Mouse (Mus musculus) MEL (cell line): Measurements from ENCODE around the gene Pcsk5. TPM values are rescaled to one million over a fixed set of nuclear protein-coding genes. Genes with fewer than 3 reads are reported as not detected.

ENCODE experiments used
- DNase-seq: peaks from one replicate; pipeline ENCODE4 v3.0.0; 2011; ENCODE audit warnings: low read depth, low spot score
- H3K27ac ChIP-seq: 2 replicates; pipeline ENCODE4 v1.5.1; 2012; ENCODE audit warnings: low read depth, mild to moderate bottlenecking, control low read depth, low read length, moderate library complexity; ENCODE audit not compliant: control insufficient read depth
- H3K27me3 ChIP-seq, 2 experiments: fragments of 150-350 bp in 1 of 2; sonication (generic) in 1 of 2; 2 replicates each; pipeline ENCODE4 v1.6.1; 2012; ENCODE audit warnings: low read length in 2 of 2, mild to moderate bottlenecking in 2 of 2, improper control_type of control experiment in 1 of 2, moderate library complexity in 1 of 2; ENCODE audit not compliant: insufficient read depth in 2 of 2, control insufficient read depth in 1 of 2
- H3K36me3 ChIP-seq, 2 experiments: 2 replicates each; pipeline ENCODE4 v1.6.1; 2012 to 2014; ENCODE audit warnings: low read length in 2 of 2, improper control_type of control experiment in 1 of 2, inconsistent platforms in 1 of 2, mild to moderate bottlenecking in 1 of 2; ENCODE audit not compliant: insufficient read depth in 2 of 2, control insufficient read depth in 1 of 2
- H3K4me1 ChIP-seq, 2 experiments: fragments of 150-350 bp in 1 of 2; sonication (generic) in 1 of 2; 2 replicates each; pipeline ENCODE4 v1.6.1; 2012; ENCODE audit warnings: low read length in 2 of 2, improper control_type of control experiment in 1 of 2, mild to moderate bottlenecking in 1 of 2; ENCODE audit not compliant: insufficient read depth in 2 of 2, control insufficient read depth in 1 of 2
- H3K4me3 ChIP-seq, 2 experiments: fragments of 150-350 bp in 1 of 2; sonication (generic) in 1 of 2; 2 replicates each; pipeline ENCODE4 v1.5.1; 2012; ENCODE audit warnings: low read depth in 2 of 2, low read length in 2 of 2, mild to moderate bottlenecking in 2 of 2, moderate library complexity in 2 of 2, control low read depth in 1 of 2, improper control_type of control experiment in 1 of 2; ENCODE audit not compliant: control insufficient read depth in 1 of 2, insufficient read depth in 1 of 2
- H3K79me2 ChIP-seq: 2 replicates; pipeline ENCODE4 v1.6.1; 2012; ENCODE audit warnings: mild to moderate bottlenecking, low read length, moderate library complexity; ENCODE audit not compliant: control insufficient read depth, poor library complexity, insufficient read depth
- H3K9ac ChIP-seq: 2 replicates; pipeline ENCODE4 v1.6.1; 2012; ENCODE audit warnings: low read depth, mild to moderate bottlenecking, control low read depth, low read length, moderate library complexity; ENCODE audit not compliant: control insufficient read depth, poor library complexity, severe bottlenecking
- H3K9me3 ChIP-seq: fragments of 150-350 bp; sonication (generic); replicated peaks from 2 replicates; pipeline ENCODE4 v1.6.1; 2012; ENCODE audit warnings: mild to moderate bottlenecking, low read length, improper control_type of control experiment, moderate library complexity; ENCODE audit not compliant: insufficient read depth
- CHD2 ChIP-seq: IDR thresholded peaks from 2 replicates; pipeline ENCODE4 v1.6.1; 2011; ENCODE audit warnings: low read length, improper control_type of control experiment
- ELF1 ChIP-seq: IDR thresholded peaks from 2 replicates; pipeline ENCODE4 v1.6.1; 2014; ENCODE audit warnings: low read depth, mild to moderate bottlenecking, inconsistent platforms, low read length, improper control_type of control experiment, moderate library complexity
- MEF2A ChIP-seq: IDR thresholded peaks from 2 replicates; pipeline ENCODE4 v1.6.1; 2014; ENCODE audit warnings: low read depth, mild to moderate bottlenecking, inconsistent platforms, low read length, improper control_type of control experiment; ENCODE audit not compliant: poor library complexity, insufficient replicate concordance, severe bottlenecking; ENCODE audit errors: extremely low read depth
- MXI1 ChIP-seq: IDR thresholded peaks from 2 replicates; pipeline ENCODE4 v1.6.1; 2011; ENCODE audit warnings: mild to moderate bottlenecking, low read depth, low read length, improper control_type of control experiment
- MYC ChIP-seq: IDR thresholded peaks from 2 replicates; pipeline ENCODE4 v1.6.1; 2011; ENCODE audit warnings: low read depth, mild to moderate bottlenecking, low read length, improper control_type of control experiment, moderate library complexity
- NELFE ChIP-seq: IDR thresholded peaks from 2 replicates; pipeline ENCODE4 v1.6.1; 2011; ENCODE audit warnings: low read depth, low read length, improper control_type of control experiment
- NRF1 ChIP-seq: IDR thresholded peaks from 2 replicates; pipeline ENCODE4 v1.6.1; 2014; ENCODE audit warnings: low read depth, mild to moderate bottlenecking, inconsistent platforms, low read length, improper control_type of control experiment, moderate library complexity; ENCODE audit not compliant: poor library complexity, insufficient read depth, severe bottlenecking
- POLR2AphosphoS5 ChIP-seq: IDR thresholded peaks from 2 replicates; pipeline ENCODE4 v1.6.1; 2012; ENCODE audit warnings: low read depth, borderline replicate concordance, mild to moderate bottlenecking, inconsistent platforms, low read length, moderate library complexity, mixed read lengths
- SIN3A ChIP-seq: IDR thresholded peaks from 2 replicates; pipeline ENCODE4 v1.6.1; 2012; ENCODE audit warnings: low read length, improper control_type of control experiment, inconsistent platforms
- ZC3H11A ChIP-seq: IDR thresholded peaks from 2 replicates; pipeline ENCODE4 v1.6.1; 2012; ENCODE audit warnings: low read depth, mild to moderate bottlenecking, inconsistent platforms, low read length, improper control_type of control experiment
- ZKSCAN1 ChIP-seq: IDR thresholded peaks from 2 replicates; pipeline ENCODE4 v1.6.1; 2012; ENCODE audit warnings: low read depth, mild to moderate bottlenecking, inconsistent platforms, low read length, improper control_type of control experiment, moderate library complexity
- polyA plus RNA-seq, 2 experiments: library from polyadenylated mRNA; stranded (reverse) in 1 of 2; unstranded in 1 of 2; fragments of >175 nt in 1 of 2; fragments of >200 nt in 1 of 2; gene quantifications; 2 replicates each; pipeline versions ENCODE4 v1.2.1 to v1.2.4; 2012; ENCODE audit warnings: low replicate concordance in 2 of 2, low read depth in 1 of 2; ENCODE audit not compliant: insufficient read length in 2 of 2, insufficient read depth in 1 of 2, missing spikeins in 1 of 2
- total RNA-seq: library from RNA; depleted of rRNA; stranded (reverse); fragments of 300-350 nt; gene quantifications from 2 replicates; pipeline ENCODE4 v1.2.3, GENCODE M21; 2012; rRNA removed

Gene Pcsk5
- not detected in 2 replicates for total RNA-seq
- polyA plus RNA-seq = not detected

DNA sequence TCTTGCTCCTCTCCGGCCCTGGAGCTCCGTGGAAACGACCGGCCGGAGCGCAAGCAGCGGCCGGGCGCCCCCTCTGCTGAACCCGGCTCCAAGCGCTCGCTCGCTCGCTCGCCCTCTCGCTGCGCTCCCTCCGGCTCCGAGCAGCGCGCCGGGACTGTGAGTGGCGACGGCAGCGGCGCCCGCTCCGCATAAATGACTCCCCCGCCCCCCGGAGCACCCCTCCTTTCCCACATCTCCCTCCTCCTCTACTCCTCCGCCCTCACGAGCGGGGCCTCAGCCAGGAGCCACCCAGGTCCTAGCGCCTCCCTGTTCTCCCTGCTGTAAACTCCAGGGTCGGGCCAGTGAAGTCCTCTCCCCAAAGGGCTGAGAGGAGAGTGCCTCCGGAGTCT lies at the start of gene Pcsk5:
Gene Pcsk5, minus strand, starts transcription at position 162 of the 389 bp plus-strand sequence.
- Histone ChIP-seq H3K4me1 (no peaks in the 10 kb centered on the region; a peak in 1 of 4 replicates), H3K9ac (no peak within 1 kb of the TSS), H3K27ac (no peak within 1 kb of the TSS), H3K36me3 (peaks cover 0 to 2% of the 10 kb centered on the region in 2 experiments; a peak in 1 of 4 replicates), H3K27me3 (no peaks in the 10 kb centered on the region), H3K9me3 (no peaks in the 10 kb centered on the region), H3K79me2 (no peaks in the 10 kb centered on the region), H3K4me3 (no peak within 1 kb of the TSS)
- TF ChIP-seq ZC3H11A (no peak), NRF1 (no peak), SIN3A (no peak)
- no peak for DNase-seq

DNA sequence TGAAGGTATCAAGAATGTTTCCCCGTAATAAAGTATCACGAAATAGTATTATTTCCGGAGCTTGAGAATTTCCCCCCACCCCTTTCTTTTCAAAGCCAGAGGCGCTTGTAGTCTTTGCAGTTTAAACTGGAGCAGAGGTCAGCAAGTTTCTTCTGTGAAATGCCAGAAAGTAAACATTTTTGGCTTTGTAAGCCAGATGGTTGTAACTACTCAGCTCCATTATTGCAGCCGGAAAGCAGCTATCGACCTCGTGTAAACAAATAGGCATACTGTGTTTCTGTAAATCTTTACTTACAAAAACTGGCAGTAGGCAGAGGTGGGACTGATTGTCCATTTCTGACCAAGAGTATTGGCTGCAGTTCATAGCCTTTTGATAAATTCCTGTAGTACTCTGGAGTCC lies 38.4 kb upstream of the Pcsk5 start:
- no peak overlapping the region for H3K27ac ChIP-seq
- no peak overlapping the region for H3K9ac ChIP-seq
- H3K36me3 ChIP-seq = no peaks in the 10 kb centered on the region
- H3K79me2 ChIP-seq = no peaks in the 10 kb centered on the region
- H3K9me3 ChIP-seq = no peaks in the 10 kb centered on the region
- no peak for DNase-seq
- H3K4me1 ChIP-seq = no peaks in the 10 kb centered on the region
- no peaks in the 10 kb centered on the region for H3K27me3 ChIP-seq
- no peak overlapping the region for H3K4me3 ChIP-seq
- TF ChIP-seq CHD2 = no peak
- TF ChIP-seq MXI1 = no peak

GRCm38 (mm10) chr19:17874388-17874787 lies 37.0 kb upstream of the Pcsk5 start:
- H3K27ac ChIP-seq = no peak overlapping the region
- TF ChIP-seq MYC (no peak), ELF1 (no peak), POLR2AphosphoS5 (no peak)
- H3K36me3 ChIP-seq = no peaks in the 10 kb centered on the region
- H3K9ac ChIP-seq = no peak overlapping the region
- H3K4me3 ChIP-seq = no peak overlapping the region
- no peak for DNase-seq
- no peaks in the 10 kb centered on the region for H3K9me3 ChIP-seq
- H3K4me1 ChIP-seq = no peaks in the 10 kb centered on the region
- H3K27me3 ChIP-seq = no peaks in the 10 kb centered on the region
- no peaks in the 10 kb centered on the region for H3K79me2 ChIP-seq

GRCm38 (mm10) chr19:17873755-17874154 lies 36.3 kb upstream of the Pcsk5 start:
- no peaks in the 10 kb centered on the region for H3K79me2 ChIP-seq
- no peaks in the 10 kb centered on the region for H3K27me3 ChIP-seq
- H3K4me3 ChIP-seq = no peak overlapping the region
- no peaks in the 10 kb centered on the region for H3K36me3 ChIP-seq
- no peak overlapping the region for H3K9ac ChIP-seq
- H3K27ac ChIP-seq = no peak overlapping the region
- H3K4me1 ChIP-seq = no peaks in the 10 kb centered on the region
- TF ChIP-seq SIN3A (no peak), NELFE (no peak), ZKSCAN1 (no peak), MEF2A (no peak)
- no peak for DNase-seq
- H3K9me3 ChIP-seq = no peaks in the 10 kb centered on the region
